Mouse (Mus musculus): ENCODE results near the gene Mtf1.

The Mtf1 gene

DNA sequence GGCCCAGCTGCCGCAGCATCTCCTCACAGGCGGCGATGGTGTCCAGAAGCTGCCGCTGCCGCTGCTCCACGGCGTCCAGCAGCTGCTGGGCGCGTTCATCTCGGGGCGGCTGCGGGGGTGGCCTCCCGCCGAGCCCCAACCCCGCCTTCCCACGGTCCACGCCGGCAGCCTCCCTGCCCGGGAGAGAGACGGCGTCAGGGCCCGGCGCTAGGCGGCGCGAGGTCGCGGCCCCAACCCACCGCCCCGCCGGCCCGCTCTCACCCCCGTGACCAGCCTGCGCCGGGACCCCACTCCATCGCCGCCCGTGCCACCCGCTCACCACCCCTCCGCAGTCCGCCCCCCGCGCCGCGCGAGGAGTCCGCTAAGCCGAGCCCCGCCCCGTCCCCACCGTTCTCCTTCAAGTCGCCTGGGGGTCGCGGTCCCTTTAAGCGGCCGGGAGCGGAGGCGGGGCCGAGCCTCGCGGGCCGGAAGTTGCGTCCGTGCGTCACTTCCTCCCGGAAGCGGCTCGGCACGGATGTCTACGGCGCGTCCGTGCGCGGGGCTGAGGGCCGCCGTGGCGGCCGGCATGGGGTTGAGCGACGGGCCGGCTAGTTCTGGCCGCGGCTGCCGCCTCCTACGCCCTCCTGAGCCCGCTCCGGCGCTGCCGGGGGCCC, 48.5 kb downstream of the Mtf1 start, which contains the start of gene Yrdc:
Yrdc (plus strand) TSS at position 419 of the 653 bp plus-strand sequence.
- in situ Hi-C loops (cut with MboI; ENCODE audit: unreplicated experiment in 2 of 2), result loop anchor here in 1 of 2 experiments (5.0 to 10.0 kb wide), 2 partner anchors 156 to 893 kb away; partner anchors contain the start of gene Utp11

DNA sequence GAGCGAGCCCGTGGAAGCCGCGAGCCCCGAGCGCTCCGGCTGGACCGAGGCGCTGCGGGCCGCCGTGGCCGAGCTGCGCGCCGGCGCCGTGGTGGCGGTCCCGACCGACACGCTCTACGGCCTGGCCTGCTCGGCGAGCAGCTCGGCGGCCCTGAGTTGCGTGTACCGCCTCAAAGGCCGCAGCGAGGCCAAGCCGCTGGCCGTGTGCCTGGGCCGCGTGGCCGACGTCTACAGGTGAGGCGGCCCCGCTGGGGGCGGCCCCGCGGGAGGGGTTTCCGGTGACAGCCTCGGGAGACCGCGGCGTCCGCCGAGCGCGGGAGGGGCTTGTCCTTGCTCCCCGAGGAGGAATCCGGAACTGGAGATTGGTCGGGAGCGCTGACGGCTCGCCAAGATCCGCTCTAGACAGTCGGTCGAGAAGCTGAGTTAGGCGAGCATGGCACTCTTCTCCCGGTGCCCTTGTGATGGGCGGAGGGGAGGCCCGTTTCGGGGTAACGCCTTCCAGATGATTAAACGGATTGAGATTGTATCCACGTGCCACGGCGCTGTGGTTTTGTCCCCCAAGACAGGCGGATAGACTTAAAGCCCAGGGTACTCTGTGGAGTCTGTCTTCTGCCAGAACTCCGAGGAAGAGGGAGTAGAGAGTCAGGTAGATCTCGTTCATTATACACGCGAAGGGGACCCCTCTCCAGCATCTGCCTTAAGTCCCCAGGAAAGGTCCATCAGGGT, 49.2 kb downstream of the Mtf1 start, which contains the start of gene 1110065P20Rik:
1110065P20Rik (minus strand) TSS at position 264 of the 726 bp plus-strand sequence.
- in situ Hi-C loops (cut with MboI; ENCODE audit: unreplicated experiment in 2 of 2), result loop anchor here in 1 of 2 experiments (5.0 to 10.0 kb wide), 2 partner anchors 156 to 894 kb away; partner anchors contain the start of gene Utp11

DNA sequence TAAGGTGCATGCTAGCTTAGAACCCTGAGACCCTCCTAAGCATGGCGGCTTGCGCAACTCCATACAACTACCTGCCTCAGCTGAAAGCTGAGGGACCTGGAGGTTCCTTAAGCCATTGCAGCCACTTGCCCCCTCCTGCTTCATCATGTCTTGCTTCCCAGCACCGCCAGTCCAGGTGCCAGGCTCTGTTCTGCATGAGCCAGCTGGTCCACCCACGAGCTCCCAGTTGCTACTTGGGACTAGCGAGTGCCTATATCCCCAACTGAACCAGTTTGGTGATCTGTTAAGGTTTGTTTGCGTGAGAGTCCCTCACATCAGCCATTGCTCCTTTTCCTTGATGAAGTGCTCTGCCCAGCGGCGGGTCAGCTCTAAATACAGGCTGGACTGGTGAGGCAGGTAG, 54.4 kb downstream of the Mtf1 start:
- in situ Hi-C loops (cut with MboI; ENCODE audit: unreplicated experiment in 2 of 2), result loop anchor here in 1 of 2 experiments (10.0 kb wide), 1 partner anchor 161 kb away; the partner anchor contains the start of gene Utp11

DNA sequence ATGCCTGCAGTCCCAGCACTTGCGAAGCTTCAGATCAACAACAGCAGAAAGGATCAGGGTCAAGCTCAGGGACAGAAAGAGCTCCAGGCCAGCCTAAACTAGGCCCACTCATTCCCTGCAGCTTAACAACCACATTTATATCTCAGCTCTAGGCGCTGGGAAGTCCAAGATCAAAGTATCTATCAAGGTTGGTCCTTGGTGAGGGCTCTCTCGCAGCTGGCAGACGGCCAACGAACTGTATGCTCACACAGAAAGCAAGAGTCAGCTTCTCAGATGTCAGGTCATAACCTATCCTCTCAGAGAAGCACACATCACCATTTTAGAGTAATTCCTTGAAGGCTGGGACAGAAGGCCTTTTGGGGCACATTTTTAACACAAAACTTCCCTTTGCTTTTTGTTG, 56.5 kb downstream of the Mtf1 start:
- in situ Hi-C loops (cut with MboI; ENCODE audit: unreplicated experiment in 2 of 2), result loop anchor here in 1 of 2 experiments (10.0 kb wide), 1 partner anchor 164 kb away; the partner anchor contains the start of gene Utp11

DNA sequence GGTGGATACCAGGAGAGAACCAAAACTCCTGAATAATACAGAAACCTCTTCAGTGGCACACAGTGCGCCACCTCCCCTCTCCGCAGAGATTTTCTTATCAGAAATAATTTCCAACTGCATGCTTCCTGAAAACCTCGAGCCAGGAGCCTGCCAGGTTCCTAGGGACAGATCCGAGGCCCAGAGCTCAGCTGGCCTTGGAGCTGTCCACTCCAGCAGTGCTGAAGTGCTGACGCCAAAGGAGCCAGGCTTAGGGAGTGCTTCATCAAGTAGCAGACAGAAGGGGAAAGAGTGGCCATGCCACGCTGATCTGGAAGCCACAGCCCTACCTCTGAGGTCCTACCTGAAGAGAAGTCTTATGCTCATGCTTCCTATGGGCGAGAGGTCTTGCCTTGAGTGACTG, 58.5 kb downstream of the Mtf1 start:
- in situ Hi-C loops (cut with MboI; ENCODE audit: unreplicated experiment in 2 of 2), result no loop called here

DNA sequence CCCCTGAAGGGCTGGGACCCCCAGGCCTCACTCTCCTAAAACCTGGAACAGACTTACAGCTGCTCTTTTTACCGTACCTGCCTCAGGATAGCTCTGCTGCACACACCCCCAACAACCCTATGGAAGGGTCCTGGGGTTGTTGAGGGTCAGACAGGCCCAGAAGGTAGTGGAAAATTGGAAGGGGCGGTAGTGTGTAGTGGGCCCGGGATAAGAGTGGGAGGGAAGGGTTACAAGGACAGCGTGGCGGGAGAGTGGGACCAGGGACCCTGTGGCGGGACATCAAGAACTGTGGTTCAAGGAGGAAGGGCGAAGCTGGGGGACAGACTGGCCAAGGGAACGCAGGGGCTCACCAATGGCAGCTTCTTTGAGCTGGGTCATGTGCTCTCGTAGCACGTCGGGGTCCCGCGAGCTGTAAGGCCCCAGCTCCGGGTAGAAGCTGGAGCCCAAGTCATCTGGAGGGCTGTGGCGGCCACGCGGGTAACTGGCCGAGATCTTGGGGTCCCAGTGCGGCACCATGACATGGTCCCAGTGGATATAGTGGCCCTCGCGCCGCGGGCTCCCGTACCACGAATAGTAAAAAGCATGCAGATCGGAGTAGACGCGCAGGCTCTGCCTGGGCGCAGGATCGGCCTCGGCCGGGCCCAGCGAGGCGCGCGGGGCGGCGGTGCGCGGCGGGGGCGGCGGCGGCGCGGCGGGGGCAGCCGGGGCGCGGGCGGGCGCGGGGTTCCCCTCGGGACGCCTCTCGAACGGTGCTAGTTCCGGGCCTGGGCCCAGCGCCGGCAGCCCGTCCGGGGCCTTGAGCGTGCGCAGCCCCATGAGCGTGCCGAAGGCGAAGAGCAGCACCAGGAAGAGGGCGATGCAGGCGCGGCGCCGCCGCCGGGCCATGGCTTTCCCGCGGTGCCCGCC, 59.6 kb downstream of the Mtf1 start, which contains the start of gene Maneal:
Maneal (minus strand) TSS at position 889 of the 906 bp plus-strand sequence.
- in situ Hi-C loops (cut with MboI; ENCODE audit: unreplicated experiment in 2 of 2), result no loop called here

DNA sequence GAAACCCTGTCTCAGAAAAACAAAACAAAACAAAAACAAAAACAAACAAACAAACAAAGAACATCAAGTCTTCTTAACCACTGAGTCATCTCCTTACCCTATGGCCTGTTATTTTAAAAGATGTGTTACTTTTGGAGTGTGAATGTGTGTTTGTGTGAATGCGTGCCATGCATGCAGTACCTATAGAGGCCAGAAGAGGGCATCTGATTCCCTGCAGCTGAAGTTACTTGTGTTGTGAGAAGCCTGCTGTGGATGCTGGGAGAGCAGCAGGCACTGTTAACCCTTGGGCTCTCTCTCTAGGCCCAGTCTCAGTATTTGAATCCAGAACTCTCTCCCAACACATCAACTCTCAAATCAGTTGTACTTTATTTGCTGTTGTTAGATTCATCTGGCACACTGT, 70.8 kb downstream of the Mtf1 start:
- in situ Hi-C loops (cut with MboI; ENCODE audit: unreplicated experiment in 2 of 2), result no loop called here

DNA sequence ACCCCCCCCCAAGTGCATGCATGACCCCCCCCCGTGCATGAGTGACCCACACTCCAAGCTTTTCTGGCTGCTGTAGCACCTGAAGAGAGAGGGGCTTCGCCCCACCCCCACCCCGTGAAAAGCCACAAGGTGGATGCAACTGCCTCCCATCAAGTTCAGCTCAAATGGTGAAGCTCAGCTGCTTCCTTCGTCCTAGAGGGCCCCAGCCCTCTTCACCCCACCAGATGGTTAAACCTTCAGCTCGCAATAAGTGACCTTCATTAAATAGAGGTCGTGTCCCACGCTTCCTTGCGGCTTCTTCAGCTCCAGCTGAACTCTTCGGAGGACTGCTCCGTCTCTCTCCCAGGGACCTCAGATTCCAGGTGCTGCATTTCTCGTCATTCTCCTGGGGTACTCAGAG, 78.7 kb downstream of the Mtf1 start, which contains the start of gene Epha10:
Epha10 (plus strand) TSS at position 301 of the 400 bp plus-strand sequence.
- in situ Hi-C loops (cut with MboI; ENCODE audit: unreplicated experiment in 2 of 2), result loop anchor here (25.0 kb wide), 2 partner anchors 732 to 743 kb away; no protein-coding TSS in a partner anchor

DNA sequence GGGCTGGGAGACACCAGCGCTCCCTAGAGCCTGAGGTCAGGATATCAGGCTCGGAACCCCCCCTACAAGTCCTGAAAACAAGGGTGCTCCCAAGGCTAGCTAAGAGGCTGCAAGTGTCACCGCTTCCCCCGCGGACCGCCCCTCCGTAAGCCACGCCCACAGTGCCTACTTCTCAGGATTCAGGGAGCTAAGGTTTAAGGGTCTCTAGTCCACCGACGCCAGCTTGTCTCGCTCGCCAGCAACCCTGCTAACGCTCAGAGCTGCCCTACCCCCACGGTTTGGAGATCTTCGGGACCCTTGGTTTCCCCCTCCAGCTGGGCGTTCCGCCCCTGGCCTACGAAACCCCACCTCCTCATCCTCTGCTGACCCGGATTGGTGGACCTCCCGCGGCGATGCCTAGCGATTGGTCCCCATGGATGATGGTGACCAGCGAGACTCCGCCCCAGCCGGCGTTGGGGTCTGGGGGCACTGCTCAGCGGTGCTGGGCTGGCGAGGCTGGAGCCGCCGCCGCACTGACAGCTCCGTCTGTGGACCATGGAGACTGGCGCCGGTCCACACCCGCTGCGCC, 79.5 kb downstream of the Mtf1 start:
- in situ Hi-C loops (cut with MboI; ENCODE audit: unreplicated experiment in 2 of 2), result loop anchor here (25.0 kb wide), 2 partner anchors 731 to 744 kb away; no protein-coding TSS in a partner anchor

DNA sequence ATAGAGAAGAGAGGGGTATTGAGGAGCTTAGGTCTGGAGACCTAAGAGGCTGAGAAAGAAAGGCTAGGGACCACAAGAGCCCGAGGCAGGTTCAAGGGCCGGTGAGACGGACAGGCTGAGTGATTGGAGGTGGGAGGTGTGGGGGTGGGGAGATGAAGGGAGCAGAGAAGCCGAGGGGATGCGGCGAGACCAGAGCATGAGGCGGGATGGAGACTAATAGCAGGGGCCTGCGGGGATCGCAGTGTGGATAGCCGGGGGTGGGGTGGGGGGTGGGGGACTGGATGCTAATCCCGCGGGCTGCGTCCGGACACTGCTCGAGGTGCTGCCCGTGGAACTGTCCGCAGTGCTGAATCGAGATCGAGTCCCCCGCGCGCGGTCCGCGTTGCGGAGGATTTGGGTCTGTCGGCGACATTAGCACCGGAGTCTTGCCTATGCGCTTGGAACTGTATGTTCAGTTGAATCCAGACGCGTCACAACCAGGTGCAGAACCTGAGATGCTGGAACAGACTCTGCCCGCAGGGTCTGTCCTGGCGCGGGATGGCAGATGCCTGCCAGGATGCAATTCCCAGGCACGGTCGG, 80.3 kb downstream of the Mtf1 start:
- in situ Hi-C loops (cut with MboI; ENCODE audit: unreplicated experiment in 2 of 2), result loop anchor here (25.0 kb wide), 2 partner anchors 730 to 745 kb away; no protein-coding TSS in a partner anchor

DNA sequence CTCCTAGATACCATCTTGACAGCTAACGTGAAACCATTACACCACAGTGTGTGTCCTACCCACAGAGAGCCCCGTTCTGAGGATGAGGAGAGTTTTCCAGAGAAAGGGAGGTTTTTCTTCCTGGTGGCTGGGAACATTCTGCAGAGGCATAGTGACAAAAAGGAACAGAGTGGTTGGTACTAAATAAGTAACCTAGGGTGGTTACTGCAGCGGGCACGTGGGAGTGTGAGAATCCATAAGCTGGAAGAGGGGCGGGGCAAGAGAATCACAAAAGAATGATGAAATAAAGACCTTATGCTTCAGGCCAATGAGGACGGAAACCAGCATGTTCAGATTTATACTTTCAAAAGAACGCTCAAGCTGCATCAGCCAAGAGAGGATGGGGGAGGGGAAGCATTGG, 86.8 kb downstream of the Mtf1 start:
- in situ Hi-C loops (cut with MboI; ENCODE audit: unreplicated experiment in 2 of 2), result loop anchor here (25.0 kb wide), 2 partner anchors 724 to 751 kb away; no protein-coding TSS in a partner anchor

DNA sequence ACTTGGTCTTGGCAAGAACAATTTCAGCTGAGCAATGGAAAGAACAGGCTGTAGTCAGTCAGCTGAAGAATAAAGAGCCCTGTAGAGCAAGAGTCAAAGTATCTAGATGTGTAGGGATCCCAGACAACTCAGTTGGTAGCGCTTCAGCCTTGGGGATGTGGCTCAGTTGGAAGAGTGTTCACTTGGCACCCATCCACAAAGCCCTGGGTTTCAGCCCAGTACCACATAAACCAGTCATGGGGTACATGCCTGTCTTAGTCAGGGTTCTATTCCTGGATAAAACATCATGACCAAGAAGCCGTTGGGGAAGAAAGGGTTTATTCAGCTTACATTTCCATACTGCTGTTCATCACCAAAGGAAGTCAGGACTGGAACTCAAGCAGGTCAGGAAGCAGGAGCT, 88.0 kb downstream of the Mtf1 start:
- in situ Hi-C loops (cut with MboI; ENCODE audit: unreplicated experiment in 2 of 2), result loop anchor here (25.0 kb wide), 2 partner anchors 722 to 753 kb away; no protein-coding TSS in a partner anchor

DNA sequence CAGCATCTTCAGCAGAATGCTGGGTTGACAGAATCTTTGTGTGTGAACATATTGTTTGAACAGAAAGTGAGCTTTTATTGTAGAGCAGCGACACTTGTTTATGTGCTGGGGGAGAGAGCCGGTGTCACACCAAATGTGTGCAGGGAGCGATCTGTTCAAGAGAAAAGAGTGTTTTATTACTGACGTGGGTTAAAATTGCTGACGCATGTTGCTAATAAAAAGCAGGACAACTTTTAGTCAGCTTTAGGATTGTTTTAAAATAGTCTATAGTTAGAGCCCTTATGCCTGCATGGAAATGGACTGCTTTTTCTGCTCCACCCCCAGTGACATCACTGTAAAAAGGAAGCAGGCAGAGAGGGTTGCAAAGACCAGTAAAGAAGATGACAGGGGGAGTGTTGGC, 88.9 kb downstream of the Mtf1 start:
- in situ Hi-C loops (cut with MboI; ENCODE audit: unreplicated experiment in 2 of 2), result loop anchor here (25.0 kb wide), 2 partner anchors 721 to 754 kb away; no protein-coding TSS in a partner anchor

DNA sequence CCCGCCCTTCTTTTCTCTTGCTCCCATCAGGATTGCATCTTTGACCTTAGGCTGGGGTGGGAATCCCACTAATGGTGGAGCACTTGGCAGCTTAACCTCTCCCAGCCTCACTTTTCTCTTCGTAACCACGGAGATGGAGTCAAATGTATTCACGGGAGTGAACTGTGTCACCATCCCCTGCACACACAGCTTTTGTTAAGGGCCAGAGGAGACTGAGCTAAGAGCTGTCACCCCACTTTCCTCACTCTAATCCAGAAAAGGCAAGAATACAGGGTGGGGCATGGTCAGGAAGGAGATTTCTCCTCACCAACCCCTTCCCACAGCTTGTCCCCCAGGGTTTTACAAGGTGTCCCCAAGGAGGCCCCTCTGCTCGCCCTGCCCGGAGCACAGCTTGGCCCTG, 91.9 kb downstream of the Mtf1 start:
- in situ Hi-C loops (cut with MboI; ENCODE audit: unreplicated experiment in 2 of 2), result loop anchor here (25.0 kb wide), 2 partner anchors 719 to 756 kb away; no protein-coding TSS in a partner anchor

DNA sequence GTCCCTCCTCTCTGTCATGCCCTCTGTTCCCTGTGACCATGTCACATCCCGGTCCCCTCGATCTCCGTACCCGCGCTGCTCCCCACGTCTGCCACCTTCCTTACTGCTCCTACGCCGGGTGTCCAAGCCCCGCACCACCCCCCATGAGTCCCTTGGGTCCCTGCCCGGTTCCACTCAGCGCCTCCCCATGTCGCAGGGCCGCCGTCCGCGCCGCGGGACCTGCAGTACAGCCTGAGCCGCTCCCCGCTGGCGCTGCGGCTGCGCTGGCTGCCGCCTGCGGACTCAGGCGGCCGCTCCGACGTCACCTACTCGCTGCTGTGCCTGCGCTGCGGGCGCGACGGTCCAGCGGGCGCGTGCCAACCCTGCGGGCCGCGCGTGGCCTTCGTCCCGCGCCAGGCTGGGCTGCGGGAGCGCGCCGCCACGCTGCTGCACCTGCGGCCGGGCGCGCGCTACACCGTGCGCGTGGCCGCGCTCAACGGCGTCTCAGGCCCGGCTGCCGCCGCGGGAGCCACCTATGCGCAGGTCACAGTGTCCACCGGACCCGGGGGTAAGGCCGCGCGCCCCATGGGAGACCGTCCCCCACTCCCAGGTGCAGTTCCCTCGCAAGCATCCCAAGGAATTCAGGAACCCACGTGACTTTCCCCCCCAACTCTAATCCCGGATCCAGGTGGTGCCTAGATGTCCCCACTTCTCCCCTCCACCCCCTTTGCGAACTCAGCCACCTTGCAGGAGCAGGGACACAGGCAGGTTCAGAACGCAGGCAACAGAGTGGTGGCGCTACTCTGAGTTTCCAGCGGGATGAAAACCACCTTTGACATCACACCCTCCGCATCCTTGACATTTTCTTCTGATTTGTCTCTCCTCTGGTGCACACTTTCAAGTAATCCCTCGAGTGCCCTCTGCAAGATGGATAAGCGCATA, 92.9 kb downstream of the Mtf1 start:
- in situ Hi-C loops (cut with MboI; ENCODE audit: unreplicated experiment in 2 of 2), result loop anchor here (25.0 kb wide), 2 partner anchors 718 to 757 kb away; no protein-coding TSS in a partner anchor

DNA sequence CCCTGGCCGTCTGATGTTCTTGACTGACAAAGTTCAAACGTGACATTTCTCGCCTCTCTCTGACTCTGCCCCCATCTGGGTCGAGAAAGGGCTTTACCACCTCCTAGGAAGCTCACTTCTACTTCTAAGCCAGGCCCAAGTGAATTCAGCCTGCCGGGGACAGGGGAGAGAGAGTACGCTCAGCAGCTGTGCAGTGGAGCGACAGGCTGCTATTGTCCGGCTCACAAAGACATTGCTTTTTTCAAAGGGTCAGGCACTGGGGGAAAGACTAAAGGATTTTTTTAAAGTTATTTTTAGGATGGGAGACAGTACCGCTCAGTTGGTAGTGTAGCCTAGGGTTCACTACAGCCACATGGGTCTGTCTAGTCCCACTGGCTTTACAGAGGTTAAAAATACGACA, 96.5 kb downstream of the Mtf1 start:
- in situ Hi-C loops (cut with MboI; ENCODE audit: unreplicated experiment in 2 of 2), result loop anchor here (25.0 kb wide), 2 partner anchors 714 to 761 kb away; no protein-coding TSS in a partner anchor

All from v-Abl transformed pro-B cells (cell line).